Mouse (Mus musculus) right cerebral cortex, postnatal 4 days (tissue): ENCODE measurements around the gene Kif6.
A peak's percentile ranks its signal among the peaks of the same experiment; 100 is the strongest.

Experiments used
- DNase-seq: peaks from one replicate; pipeline ENCODE4 v3.0.0-alpha.2; 2022

Gene Kif6

DNA sequence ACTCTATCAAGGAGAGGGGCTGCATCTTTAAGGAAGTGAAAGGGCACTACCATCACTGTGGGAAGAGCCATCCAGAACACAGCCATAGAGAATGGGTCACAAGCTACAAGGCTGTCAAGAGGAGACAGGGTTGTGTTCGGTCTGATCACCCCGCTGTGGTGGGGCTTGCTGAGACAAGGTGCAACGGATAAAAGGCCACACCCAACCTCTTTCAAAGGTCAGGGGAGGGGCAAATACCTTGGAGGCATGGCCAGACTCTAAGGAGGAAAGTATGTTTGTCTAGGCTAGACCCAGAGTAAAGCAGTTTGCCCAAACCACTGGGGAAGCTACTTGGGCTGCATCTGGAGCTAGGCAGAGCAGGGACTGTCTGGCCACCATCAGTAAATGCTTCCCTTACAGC lies 318.9 kb downstream of the Kif6 start:
- no peak for DNase-seq

GRCm38 (mm10) chr17:49934586-49934985 lies 319.6 kb downstream of the Kif6 start:
- DNase-seq, result no peak

- DNase-seq, result peak; percentile 86
Observed at GRCm38 (mm10) chr17:49935602-49936205, 320.8 kb downstream of the Kif6 start.

DNA sequence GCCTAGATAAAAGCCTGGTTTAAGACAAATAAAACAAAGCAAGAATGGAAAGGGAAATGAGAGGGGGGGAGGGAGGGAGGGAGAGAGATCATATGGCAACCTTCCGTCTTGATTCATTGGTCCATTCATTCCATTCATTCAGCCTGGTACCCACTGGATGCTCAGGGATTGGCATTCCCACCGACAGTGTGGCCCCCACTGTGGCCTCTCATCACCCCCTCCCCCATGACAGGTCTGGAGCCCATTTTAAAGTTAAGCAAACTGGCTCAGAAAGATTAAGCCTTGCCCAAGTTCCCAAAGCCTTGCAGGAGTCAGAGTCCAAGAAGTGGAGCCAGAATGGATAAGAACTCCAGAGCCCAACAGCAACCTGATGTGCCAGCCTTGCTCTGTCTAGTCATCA lies 321.3 kb downstream of the Kif6 start:
- DNase-seq, result no peak

- no peak for DNase-seq
Observed at GRCm38 (mm10) chr17:49939146-49939545, 324.2 kb downstream of the Kif6 start.

GRCm38 (mm10) chr17:49942674-49943073 lies 327.7 kb downstream of the Kif6 start:
- DNase-seq, result no peak

GRCm38 (mm10) chr17:49951491-49951855 lies 336.5 kb downstream of the Kif6 start:
- peak; percentile 96 for DNase-seq

GRCm38 (mm10) chr17:49951856-49952607 lies 337.1 kb downstream of the Kif6 start:
- DNase-seq, result peak; percentile 37

DNA sequence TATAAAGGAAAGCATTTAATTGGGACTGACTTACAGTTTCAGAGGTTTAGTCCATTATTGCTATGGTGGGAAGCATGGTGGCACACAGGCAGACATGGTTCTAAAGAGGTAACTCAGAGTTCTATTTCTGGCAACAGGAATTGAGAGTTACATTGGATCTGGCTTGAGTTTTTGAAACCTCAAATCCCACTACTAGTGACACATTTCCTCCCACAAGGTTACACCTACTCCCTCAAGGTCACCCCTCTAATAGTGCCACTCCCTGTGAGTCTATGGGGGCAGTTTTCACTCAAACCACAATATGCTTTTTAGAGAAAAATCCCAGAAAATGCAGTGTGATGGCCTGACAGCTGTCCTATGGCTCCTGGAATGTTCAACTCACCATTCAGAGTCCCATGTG lies 344.1 kb downstream of the Kif6 start:
- DNase-seq, result no peak
